Mouse (Mus musculus) left cerebral cortex, postnatal 10 days (tissue): ENCODE measurements at regions not wholly inside any gene's neighbourhood (a gene's known extent, or its start where the extent isn't known, plus 50 kb on each side); places are given as distances from the start of the nearest gene placed in this dataset.

ENCODE experiments used
- DNase-seq, 2 experiments: peaks; one replicate each; pipeline ENCODE4 v3.0.0; 2021 to 2022; ENCODE audit warnings: low spot score in 2 of 2, mixed read lengths in 1 of 2; ENCODE audit errors: extremely low spot score in 1 of 2
- intact Hi-C: fragments of 180-260 bp; cut with DNase I; formaldehyde crosslinking; loops from one replicate; pipeline ENCODE4 v1.15.1; 2025

GRCm38 (mm10) chr2:50744625-50745214, 404.2 kb downstream of the Rnd3 start:
- DNase-seq = no peak
- intact Hi-C loops = no loop called here

- no peak for DNase-seq
- intact Hi-C loops = no loop called here
Observed at GRCm38 (mm10) chr2:50743785-50744258, 405.1 kb downstream of the Rnd3 start.

GRCm38 (mm10) chr2:50742421-50742820, 406.5 kb downstream of the Rnd3 start:
- no peak for DNase-seq

GRCm38 (mm10) chr2:50741337-50741736, 407.6 kb downstream of the Rnd3 start:
- intact Hi-C loops = no loop called here
- no peak for DNase-seq

More at GRCm38 (mm10) chr2:50742421-50742820, 406.5 kb downstream of the Rnd3 start:
- intact Hi-C loops = no loop called here

- intact Hi-C loops = no loop called here
- DNase-seq = no peak
Observed at GRCm38 (mm10) chr2:50739599-50739979, 409.3 kb downstream of the Rnd3 start.

- DNase-seq = no peak
- intact Hi-C loops = no loop called here
Observed at GRCm38 (mm10) chr2:50738936-50739598, 409.8 kb downstream of the Rnd3 start.

GRCm38 (mm10) chr2:50737706-50738105, 411.2 kb downstream of the Rnd3 start:
- no peak for DNase-seq
- intact Hi-C loops = no loop called here

- intact Hi-C loops = no loop called here
- DNase-seq = no peak
Observed at GRCm38 (mm10) chr2:50735029-50735428, 413.9 kb downstream of the Rnd3 start.

- intact Hi-C loops = no loop called here
- no peak for DNase-seq
Observed at GRCm38 (mm10) chr2:50706652-50707051, 410.1 kb upstream of the Mmadhc start.

GRCm38 (mm10) chr2:50704297-50704696, 407.7 kb upstream of the Mmadhc start:
- DNase-seq = peak in 1 of 2 experiments; percentile 31
- intact Hi-C loops = no loop called here

- intact Hi-C loops = no loop called here
- DNase-seq = no peak
Observed at GRCm38 (mm10) chr2:50702584-50703450, 406.2 kb upstream of the Mmadhc start.

GRCm38 (mm10) chr2:50698841-50699240, 402.2 kb upstream of the Mmadhc start:
- intact Hi-C loops = no loop called here

GRCm38 (mm10) chr2:50696575-50696974, 400.0 kb upstream of the Mmadhc start:
- no peak for DNase-seq
- intact Hi-C loops = no loop called here

More at GRCm38 (mm10) chr2:50698841-50699240, 402.2 kb upstream of the Mmadhc start:
- no peak for DNase-seq

GRCm38 (mm10) chr2:50694849-50695248, 398.2 kb upstream of the Mmadhc start:
- intact Hi-C loops = no loop called here
- no peak for DNase-seq

- DNase-seq = no peak
- intact Hi-C loops = no loop called here
Observed at GRCm38 (mm10) chr2:50693784-50694350, 397.3 kb upstream of the Mmadhc start.

- intact Hi-C loops = no loop called here
- DNase-seq = no peak
Observed at GRCm38 (mm10) chr2:50690120-50691103, 393.8 kb upstream of the Mmadhc start.

GRCm38 (mm10) chr2:50687672-50688151, 391.1 kb upstream of the Mmadhc start:
- intact Hi-C loops = no loop called here
- DNase-seq = no peak

GRCm38 (mm10) chr2:50687222-50687621, 390.6 kb upstream of the Mmadhc start:
- DNase-seq = peak in 1 of 2 experiments; percentile 24
- intact Hi-C loops = no loop called here
